Mouse (Mus musculus): ENCODE results near the gene 6030458C11Rik.

DNA sequence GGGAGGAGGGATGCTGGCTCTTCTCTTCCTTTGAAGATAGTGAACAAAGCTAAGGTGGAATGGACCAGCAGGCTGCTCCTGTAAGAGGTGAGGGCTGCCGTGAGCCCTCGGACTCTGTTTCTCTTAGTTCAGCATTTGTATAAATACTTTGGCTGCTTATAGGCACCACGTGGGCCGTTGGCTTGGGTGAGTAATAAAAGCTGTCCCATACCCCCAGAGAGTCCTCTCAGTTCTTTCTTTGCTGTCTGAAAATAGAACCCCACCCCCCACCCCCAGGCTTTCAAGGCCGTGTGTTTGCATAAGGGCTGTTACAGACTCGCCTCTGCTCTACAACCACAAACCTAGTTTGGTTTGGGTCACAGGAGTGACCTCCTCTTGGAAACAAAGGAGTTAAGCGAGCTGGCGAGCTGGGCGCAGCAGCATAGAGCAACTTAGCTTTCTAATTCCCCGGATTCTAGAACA is 35.0 kb downstream of the 6030458C11Rik start:
- TF ChIP-seq CTCF (IDR thresholded peaks at IDR 0.05; ENCODE audit: extremely low read depth, insufficient read depth, low read length) (no peak), POLR2A (IDR thresholded peaks at IDR 0.05; ENCODE audit: extremely low read depth, insufficient read depth, low read length) (no peak)

Data from cortical plate, adult 2 months (tissue).